Mouse (Mus musculus): ENCODE results near the gene Msh4.
A peak's percentile ranks its signal among the peaks of the same experiment; 100 is the strongest.

Gene Msh4

DNA sequence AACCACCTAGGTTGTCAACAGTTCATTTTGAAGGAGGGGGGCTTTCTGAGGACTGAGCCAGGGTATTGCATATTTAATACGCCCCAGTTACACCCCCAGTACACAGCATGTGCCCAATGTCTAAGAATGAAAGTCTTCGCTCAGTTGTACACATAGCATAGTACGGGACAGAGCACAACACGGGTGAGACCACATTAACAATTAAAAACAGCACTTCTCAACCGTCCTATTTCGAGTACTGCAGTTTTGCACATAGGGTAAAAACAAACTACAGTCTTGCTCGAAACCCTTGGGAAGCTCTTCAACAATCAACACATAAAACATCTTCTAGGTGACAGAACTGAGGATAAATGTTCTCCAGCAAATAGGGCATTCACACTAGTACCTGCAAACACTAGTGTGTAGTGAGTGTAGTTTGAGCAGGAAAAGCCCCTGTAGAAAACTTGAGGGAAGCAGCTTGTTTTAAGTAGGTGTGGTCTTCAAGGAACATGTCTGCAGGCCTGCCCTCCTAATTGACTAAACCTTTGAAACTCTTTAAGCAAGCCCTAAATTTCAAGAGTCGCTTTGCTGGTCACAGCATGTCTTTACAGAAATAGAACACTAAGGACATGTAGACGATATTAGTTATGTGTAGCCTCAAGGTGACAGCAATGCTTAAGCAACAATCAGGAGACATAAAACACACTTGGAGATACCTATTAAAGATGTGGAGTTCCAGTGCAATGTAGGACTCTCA, at the start of gene Msh4:
TSS of gene Msh4 (minus strand) at position 3 of the 736 bp plus-strand sequence.
- DNase-seq (ENCODE audit: low spot score in 2 of 2): no peak

GRCm38 (mm10) chr3:153948176-153948575, 42.2 kb upstream of the Msh4 start:
- DNase-seq (ENCODE audit: low spot score in 2 of 2): no peak

- no peak for DNase-seq (ENCODE audit: low spot score in 2 of 2)
These were observed 41.3 kb upstream of the Msh4 start for GRCm38 (mm10) chr3:153947271-153947670.

DNA sequence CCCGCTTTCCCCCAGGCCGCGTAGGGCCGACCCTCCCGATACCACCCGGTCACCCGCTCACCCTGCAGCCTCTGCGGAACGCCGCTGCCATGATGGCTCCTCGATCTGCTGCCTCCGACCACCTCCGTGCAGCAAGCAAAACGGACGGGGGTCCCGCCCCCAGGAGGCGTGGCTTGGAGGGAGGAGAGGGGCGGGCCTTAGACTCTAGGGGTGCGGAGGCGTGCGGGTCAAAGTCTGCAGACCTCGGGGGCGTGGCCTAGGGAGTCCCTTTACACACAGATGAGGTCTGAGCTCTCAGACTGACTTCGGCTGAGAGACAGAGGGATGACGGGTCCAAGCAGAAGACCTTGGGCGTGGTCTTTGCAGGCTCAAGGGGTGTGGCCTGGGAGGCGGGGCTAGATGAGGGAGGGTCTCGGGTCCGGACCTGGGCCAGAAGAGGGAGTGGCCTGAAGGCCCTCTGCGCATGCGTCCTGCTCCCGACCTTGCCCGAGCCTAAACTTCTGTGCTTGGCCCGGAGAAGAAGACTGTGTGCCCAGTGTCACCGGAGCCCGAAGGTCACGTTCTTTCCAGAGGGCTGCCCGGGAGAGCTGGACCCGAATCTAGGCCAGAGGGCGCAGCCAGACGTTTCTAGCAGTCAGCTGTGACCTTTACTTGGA, 38.5 kb upstream of the Msh4 start, which contains the start of gene Acadm:
TSS of gene Acadm (minus strand) at position 298 of the 656 bp plus-strand sequence.
- DNase-seq (ENCODE audit: low spot score in 2 of 2): peak; percentile 95

DNA sequence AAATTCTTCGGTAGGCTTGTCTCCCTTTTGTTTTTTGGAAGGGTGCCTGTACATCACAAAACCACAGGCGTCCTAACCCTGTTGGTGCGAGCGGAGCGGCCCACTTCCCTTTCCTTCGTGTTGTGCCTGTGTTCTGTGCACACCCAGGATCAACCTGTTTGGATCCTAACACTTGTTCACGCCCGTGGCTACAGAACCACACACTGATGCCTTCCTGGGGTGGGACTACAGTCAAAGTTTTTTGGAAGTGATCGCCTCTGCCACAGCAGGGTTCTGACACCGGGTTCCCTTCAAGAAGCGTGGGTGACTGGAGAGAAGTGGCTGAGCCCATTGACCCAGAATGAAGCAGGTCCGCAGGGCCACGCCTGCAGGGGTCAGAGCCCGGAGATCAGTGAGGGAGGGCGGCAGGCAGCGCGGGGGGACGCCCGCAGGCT, 38.0 kb upstream of the Msh4 start:
- peak in 1 of 2 experiments; percentile 51 for DNase-seq (ENCODE audit: low spot score in 2 of 2)

GRCm38 (mm10) chr3:153943003-153943640, 37.2 kb upstream of the Msh4 start:
- no peak for DNase-seq (ENCODE audit: low spot score in 2 of 2)

GRCm38 (mm10) chr3:153941613-153942012, 35.7 kb upstream of the Msh4 start:
- no peak for DNase-seq (ENCODE audit: low spot score in 2 of 2)

GRCm38 (mm10) chr3:153940486-153940885, 34.5 kb upstream of the Msh4 start:
- DNase-seq (ENCODE audit: low spot score in 2 of 2): no peak

DNA sequence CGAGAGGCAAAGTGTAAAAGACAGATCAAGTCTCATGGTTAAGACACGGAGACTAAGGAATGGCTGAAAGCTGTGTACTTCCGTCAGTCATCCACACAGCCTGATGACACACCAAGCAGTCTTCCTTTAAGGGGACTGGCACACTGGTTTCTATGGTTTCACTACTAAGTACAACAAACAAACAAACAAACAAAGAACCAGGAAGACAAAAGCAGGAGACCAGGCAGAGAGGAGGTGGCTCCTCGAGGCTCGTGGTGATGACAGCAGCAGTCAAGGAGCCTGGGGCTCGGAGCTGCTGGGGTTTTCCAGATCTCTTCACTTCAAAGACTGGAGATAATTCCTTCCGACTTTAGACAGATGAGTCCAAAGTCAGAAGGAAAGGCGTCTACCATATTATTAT, 34.1 kb upstream of the Msh4 start:
- DNase-seq (ENCODE audit: low spot score in 2 of 2): no peak

GRCm38 (mm10) chr3:153937116-153937810, 31.3 kb upstream of the Msh4 start:
- no peak for DNase-seq (ENCODE audit: low spot score in 2 of 2)

DNA sequence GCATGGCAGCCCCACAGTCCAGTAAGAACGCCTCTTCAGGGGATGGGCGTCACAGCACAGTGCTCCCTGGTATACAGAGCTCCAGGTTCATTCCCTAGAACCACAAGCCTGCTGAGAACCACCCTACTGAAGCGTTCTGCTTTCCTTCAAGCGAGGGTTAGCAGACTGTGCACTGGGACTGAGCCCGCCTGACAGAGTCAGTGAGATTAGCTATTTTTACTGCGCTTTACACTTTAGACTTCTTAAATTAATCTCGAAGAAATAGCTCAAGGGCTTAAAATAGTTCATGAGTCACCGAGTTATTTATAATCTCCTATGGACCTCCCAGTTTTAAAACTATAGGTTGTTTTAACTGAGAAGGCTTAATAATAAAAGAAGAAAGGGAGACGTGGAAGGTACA, 29.9 kb upstream of the Msh4 start:
- no peak for DNase-seq (ENCODE audit: low spot score in 2 of 2)

- no peak for DNase-seq (ENCODE audit: low spot score in 2 of 2)
These were observed 26.5 kb upstream of the Msh4 start for GRCm38 (mm10) chr3:153932461-153932860.

DNA sequence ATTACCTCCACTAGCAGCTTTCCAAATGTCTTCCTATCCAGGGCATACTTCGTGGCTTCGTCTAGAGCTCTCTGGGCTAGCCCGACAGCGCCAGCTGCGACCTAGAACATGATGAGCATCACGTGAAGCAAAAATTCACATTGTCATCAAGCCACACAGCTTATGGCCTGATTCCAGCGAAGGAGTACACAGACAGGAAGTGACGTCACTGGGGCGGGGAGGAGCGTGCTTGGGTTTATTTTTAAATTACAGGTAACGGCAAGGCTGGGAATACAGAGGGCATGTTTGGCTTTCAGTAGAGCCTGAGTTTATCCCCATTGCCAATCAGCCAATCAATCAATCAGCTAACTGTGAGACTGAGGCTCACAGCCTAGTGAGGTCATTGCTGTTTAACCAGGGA, 23.6 kb upstream of the Msh4 start:
- no peak for DNase-seq (ENCODE audit: low spot score in 2 of 2)

- no peak for DNase-seq (ENCODE audit: low spot score in 2 of 2)
These were observed 20.4 kb upstream of the Msh4 start for GRCm38 (mm10) chr3:153926333-153926732.

DNA sequence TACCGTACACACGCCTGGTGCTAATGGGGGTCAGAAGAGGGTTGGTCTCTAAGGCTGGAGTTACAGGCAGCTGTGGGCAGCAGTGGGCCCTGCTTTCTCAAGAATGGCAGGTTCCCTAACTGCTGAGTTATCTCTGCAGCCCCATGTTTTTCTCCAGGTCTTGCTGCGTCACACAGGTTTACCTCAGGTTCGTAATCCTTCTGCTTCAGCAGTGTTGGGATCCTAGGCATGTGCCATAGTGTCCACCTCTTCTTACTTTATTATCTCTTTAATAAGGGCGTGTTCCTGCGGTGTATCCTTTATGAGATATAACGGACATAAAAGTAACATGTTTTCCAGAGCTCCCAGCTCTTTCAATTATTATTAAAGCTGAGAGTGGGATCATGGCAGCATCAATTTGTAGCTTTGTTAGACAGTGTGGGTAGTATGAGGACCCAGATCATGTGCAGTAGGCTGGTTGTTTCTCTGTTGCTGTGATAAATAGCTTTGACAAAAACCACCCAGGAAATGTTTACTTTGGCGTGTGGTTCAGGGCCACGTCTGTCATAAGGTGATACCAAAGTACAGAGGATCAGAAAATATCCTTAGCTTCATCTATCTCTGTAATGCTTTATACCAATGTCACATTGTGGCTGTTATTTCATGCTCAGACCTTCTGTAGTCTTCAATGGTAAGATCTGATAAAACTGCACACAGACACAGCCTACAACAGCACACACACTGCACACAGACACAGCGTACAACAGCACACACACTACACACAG, 15.4 kb upstream of the Msh4 start:
- DNase-seq (ENCODE audit: low spot score in 2 of 2): no peak

DNA sequence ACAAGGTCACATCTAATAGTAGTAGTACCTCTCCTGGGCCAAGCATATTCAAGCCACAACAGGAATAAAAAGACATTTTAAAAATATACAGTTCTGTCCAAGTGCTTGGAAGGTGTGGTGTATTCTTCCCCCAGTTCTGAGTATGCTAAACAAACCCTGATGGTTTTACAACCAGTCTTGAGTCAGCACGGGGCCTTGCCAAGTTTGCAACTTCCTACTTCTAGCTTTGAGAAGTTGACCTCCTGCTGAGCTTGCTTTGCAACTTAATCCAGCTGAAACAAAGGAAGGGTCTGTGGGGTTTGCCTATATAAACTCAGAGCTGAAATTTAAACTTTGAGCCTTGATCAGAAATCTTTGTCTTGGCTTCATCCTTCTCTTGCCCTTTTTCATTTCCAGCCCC, 11.3 kb upstream of the Msh4 start:
- DNase-seq (ENCODE audit: low spot score in 2 of 2): no peak

DNA sequence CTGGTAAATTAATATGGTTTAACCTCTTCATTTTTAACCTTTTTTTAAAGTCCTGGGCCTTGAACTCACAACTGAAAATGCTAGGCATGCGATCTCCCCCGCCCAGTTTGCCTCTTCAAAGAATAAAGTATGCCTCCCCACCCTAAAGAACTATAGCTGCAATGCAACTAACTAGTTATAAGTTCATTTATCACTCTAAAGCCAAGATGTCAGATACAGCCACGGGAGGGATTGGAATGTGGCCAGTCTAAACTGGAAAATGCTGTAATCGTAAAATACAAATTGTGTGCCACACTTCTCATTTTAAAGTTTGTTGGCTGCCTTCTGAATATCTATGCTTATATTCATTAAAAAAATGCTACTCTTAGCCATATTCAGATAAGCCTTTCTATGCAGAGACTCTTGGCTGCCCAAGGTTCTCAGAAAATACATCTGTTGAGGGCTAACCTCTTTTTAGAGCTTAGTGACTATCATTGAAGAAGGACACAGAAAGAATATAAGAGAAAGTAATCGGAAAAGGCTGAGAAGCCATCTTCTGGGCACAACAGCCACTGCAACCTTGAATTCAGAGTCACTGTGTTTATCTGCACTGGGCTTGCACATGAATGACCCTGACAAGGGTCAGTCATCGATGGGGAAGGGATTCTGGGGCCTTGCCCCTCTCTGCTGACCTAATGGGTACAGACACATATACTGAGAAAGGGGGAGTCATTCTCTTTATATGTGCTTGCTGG, 7.7 kb upstream of the Msh4 start:
- DNase-seq (ENCODE audit: low spot score in 2 of 2): no peak

DNA sequence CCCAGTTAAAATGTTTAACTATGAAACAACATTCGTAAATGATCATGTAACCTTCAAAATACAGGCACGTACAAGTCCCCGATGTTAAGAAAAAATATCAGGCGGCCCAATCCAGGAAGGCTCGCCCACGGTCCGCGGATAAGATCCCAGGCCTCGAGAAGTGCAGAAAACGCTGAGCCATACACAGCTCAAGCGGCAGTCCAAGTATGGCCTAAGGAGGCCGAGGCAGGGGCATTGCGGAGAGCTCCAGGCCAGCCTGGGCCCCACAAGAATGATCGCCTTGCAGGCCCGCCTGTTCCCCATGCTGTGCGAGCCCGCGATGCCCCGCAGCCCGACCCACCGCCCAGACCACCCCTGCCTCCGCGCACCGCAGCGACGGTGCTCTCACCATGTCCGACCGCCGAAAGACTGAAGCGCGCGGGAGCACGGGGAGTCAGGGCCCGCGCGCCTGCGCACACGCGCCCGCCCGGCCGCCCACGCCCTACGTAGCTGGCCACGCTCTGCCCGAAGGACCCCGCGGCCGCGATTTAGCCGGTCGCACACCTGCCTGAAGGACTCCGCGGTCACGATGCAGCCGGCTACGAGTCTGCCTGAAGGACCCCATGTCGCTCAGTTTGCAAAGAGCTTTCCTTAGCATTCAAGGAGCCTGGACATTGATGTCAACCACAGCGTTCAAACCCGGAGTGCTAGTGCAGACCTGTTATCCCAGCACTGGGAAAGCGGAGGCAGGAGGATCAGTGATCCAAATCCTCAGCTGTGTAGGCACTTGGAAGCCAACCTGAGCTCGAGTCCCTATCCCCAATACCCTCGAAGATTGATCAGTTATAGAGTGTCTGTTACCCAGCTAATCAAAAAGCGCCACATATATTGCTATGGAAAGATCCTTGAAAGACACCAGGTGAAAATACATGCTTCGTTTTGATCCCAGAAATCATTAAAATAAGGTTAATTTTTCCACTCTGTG, 6.9 kb upstream of the Msh4 start, which contains the start of gene Rabggtb:
TSS of gene Rabggtb (minus strand) at position 464 of the 964 bp plus-strand sequence.
- peak; percentile 97 to 98 for DNase-seq (ENCODE audit: low spot score in 2 of 2)

GRCm38 (mm10) chr3:153911882-153912440, 6.0 kb upstream of the Msh4 start:
- no peak for DNase-seq (ENCODE audit: low spot score in 2 of 2)
